Mouse (Mus musculus) G1E (cell line): ENCODE data around the gene Dnase1l2. TPM values are rescaled to one million over a fixed set of nuclear protein-coding genes. Genes with fewer than 3 reads are reported as not detected.

Source experiments
- ATAC-seq: 2 replicates; pipeline ENCODE4 v1.8.0; 2016; ENCODE audit warnings: mild to moderate bottlenecking; ENCODE audit not compliant: insufficient number of reproducible peaks, poor library complexity, low FRiP score, severe bottlenecking; ENCODE audit errors: extremely low read depth
- DNase-seq: peaks from one replicate; pipeline ENCODE4 v3.0.0; 2012; ENCODE audit warnings: low spot score
- H3K27me3 ChIP-seq: 2 replicates; pipeline ENCODE4 v1.6.1; 2012; ENCODE audit warnings: mild to moderate bottlenecking, low read length, inconsistent platforms; ENCODE audit not compliant: insufficient read depth
- H3K36me3 ChIP-seq: replicated peaks from 2 replicates; pipeline ENCODE3; 2012; ENCODE audit warnings: mild to moderate bottlenecking, inconsistent platforms
- H3K4me1 ChIP-seq: 2 replicates; pipeline ENCODE4 v1.6.1; 2012; ENCODE audit warnings: low read depth, low read length, inconsistent platforms, mixed read lengths; ENCODE audit not compliant: insufficient read depth
- H3K4me3 ChIP-seq: 2 replicates; pipeline ENCODE4 v1.5.1; 2012; ENCODE audit warnings: low read depth, mild to moderate bottlenecking, inconsistent platforms, low read length, moderate library complexity, mixed read lengths
- H3K9me3 ChIP-seq: replicated peaks from 2 replicates; pipeline ENCODE4 v1.6.1; 2012; ENCODE audit warnings: inconsistent platforms
- CTCF ChIP-seq: IDR thresholded peaks from 2 replicates; pipeline ENCODE4 v1.5.1; 2012; ENCODE audit warnings: low read depth, low read length, inconsistent platforms, mixed read lengths
- GATA1 ChIP-seq: IDR thresholded peaks from 2 replicates; pipeline ENCODE4 v1.6.1; 2012; ENCODE audit warnings: borderline replicate concordance, low read length, inconsistent platforms, mixed read lengths
- GATA2 ChIP-seq: IDR thresholded peaks from 2 replicates; pipeline ENCODE4 v1.6.1; 2012; ENCODE audit warnings: low read depth, low read length, inconsistent platforms, borderline replicate concordance
- POLR2AphosphoS5 ChIP-seq: IDR thresholded peaks from 2 replicates; pipeline ENCODE4 v1.6.1; 2012; ENCODE audit warnings: low read depth, low read length, inconsistent platforms; ENCODE audit not compliant: insufficient replicate concordance
- TAL1 ChIP-seq: conservative IDR thresholded peaks from 2 replicates; pipeline ENCODE4 v1.6.1; 2012; ENCODE audit warnings: low read depth, low read length, inconsistent platforms, mixed read lengths
- polyA plus RNA-seq: library from polyadenylated mRNA; stranded (reverse); fragments of >175 nt; gene quantifications from 2 replicates; pipeline ENCODE4 v1.2.3, GENCODE M21; 2012
- total RNA-seq, 2 experiments: library from RNA; stranded (forward) in 1 of 2; stranded (reverse) in 1 of 2; fragments of 200-1000 nt in 1 of 2; fragments of >200 nt in 1 of 2; fragmentation: Nextera tagmentation in 1 of 2; gene quantifications; 2 replicates each; pipeline ENCODE4 v1.2.3; 2014 to 2017

The Dnase1l2 gene
- total and polyA plus RNA-seq, 3 experiments, result 0.05 to 2.3 (median 1.3) TPM

- H3K9me3 ChIP-seq, result no peaks in the 10 kb centered on the region
- DNase-seq (no peak), ATAC-seq (no peak)
- no peak overlapping the region for H3K4me3 ChIP-seq
- no peak for TF ChIP-seq CTCF
- no peak for TF ChIP-seq TAL1
- no peak for TF ChIP-seq GATA2
- no peak for TF ChIP-seq POLR2AphosphoS5
- TF ChIP-seq GATA1, result no peak
- peaks cover 33% of the 10 kb centered on the region for H3K4me1 ChIP-seq
- H3K36me3 ChIP-seq, result peaks cover 77% of the 10 kb centered on the region
- H3K27me3 ChIP-seq, result no peaks in the 10 kb centered on the region
These were observed 19.8 kb downstream of the Dnase1l2 start for GRCm38 (mm10) chr17:24423114-24423513.

- Histone ChIP-seq H3K4me3 (peak overlapping the region; percentile 87), H3K36me3 (peaks cover 72% of the 10 kb centered on the region), H3K4me1 (peaks cover 47% of the 10 kb centered on the region), H3K9me3 (no peaks in the 10 kb centered on the region), H3K27me3 (no peaks in the 10 kb centered on the region)
- DNase-seq (no peak), ATAC-seq (no peak)
- no peak for TF ChIP-seq POLR2AphosphoS5
- TF ChIP-seq GATA2, result no peak
- no peak for TF ChIP-seq CTCF
- no peak for TF ChIP-seq GATA1
- no peak for TF ChIP-seq TAL1
These were observed 26.8 kb downstream of the Dnase1l2 start for GRCm38 (mm10) chr17:24416051-24416652.

GRCm38 (mm10) chr17:24415011-24415410 lies 27.9 kb downstream of the Dnase1l2 start:
- no peak for DNase-seq

GRCm38 (mm10) chr17:24414230-24414976 lies 28.5 kb downstream of the Dnase1l2 start, which contains the start of gene Rnps1:
Gene Rnps1, plus strand, starts transcription at chr17:24414565.
- peaks cover 71% of the 10 kb centered on the region for H3K36me3 ChIP-seq
- ATAC-seq (peak; percentile 81), DNase-seq (peak; percentile 85)
- H3K9me3 ChIP-seq, result no peaks in the 10 kb centered on the region
- TF ChIP-seq TAL1 (no peak), POLR2AphosphoS5 (no peak), CTCF (no peak), GATA2 (no peak), GATA1 (no peak)
- peaks cover 39% of the 10 kb centered on the region for H3K4me1 ChIP-seq
- no peaks in the 10 kb centered on the region for H3K27me3 ChIP-seq
- peak within 1 kb of the TSS; percentile 87 for H3K4me3 ChIP-seq

More at GRCm38 (mm10) chr17:24415011-24415410, 27.9 kb downstream of the Dnase1l2 start:
- H3K4me3 ChIP-seq, result peak overlapping the region; percentile 87
- no peak for ATAC-seq
- H3K27me3 ChIP-seq, result no peaks in the 10 kb centered on the region
- H3K4me1 ChIP-seq, result peaks cover 42% of the 10 kb centered on the region
- no peak for TF ChIP-seq GATA2
- no peaks in the 10 kb centered on the region for H3K9me3 ChIP-seq
- peaks cover 71% of the 10 kb centered on the region for H3K36me3 ChIP-seq

- peaks cover 35% of the 10 kb centered on the region for H3K4me1 ChIP-seq
- ATAC-seq, result no peak
- no peak for DNase-seq
- H3K9me3 ChIP-seq, result no peaks in the 10 kb centered on the region
- H3K36me3 ChIP-seq, result peaks cover 71% of the 10 kb centered on the region
- no peaks in the 10 kb centered on the region for H3K27me3 ChIP-seq
- no peak for TF ChIP-seq GATA1
- no peak for TF ChIP-seq GATA2
- TF ChIP-seq CTCF, result no peak
- TF ChIP-seq POLR2AphosphoS5, result no peak
- TF ChIP-seq TAL1, result no peak
- H3K4me3 ChIP-seq, result peak overlapping the region; percentile 87
These were observed 29.2 kb downstream of the Dnase1l2 start for GRCm38 (mm10) chr17:24413557-24414211.

GRCm38 (mm10) chr17:24407116-24407803 lies 35.6 kb downstream of the Dnase1l2 start:
- H3K9me3 ChIP-seq, result no peaks in the 10 kb centered on the region
- ATAC-seq, result no peak
- peaks cover 87% of the 10 kb centered on the region for H3K36me3 ChIP-seq
- H3K4me3 ChIP-seq, result no peak overlapping the region
- no peaks in the 10 kb centered on the region for H3K27me3 ChIP-seq
- no peak for TF ChIP-seq CTCF
- no peak for TF ChIP-seq POLR2AphosphoS5
- TF ChIP-seq GATA2, result no peak
- no peaks in the 10 kb centered on the region; the same call in 1 of the 2 replicates for H3K4me1 ChIP-seq
- DNase-seq, result no peak
